Mouse (Mus musculus) stomach, postnatal 0 days (tissue): Measurements from ENCODE around the gene Fam221b. TPM values are rescaled to one million over a fixed set of nuclear protein-coding genes. Genes with fewer than 3 reads are reported as not detected.

Source experiments
- ATAC-seq: fragments of 200-750 bp; cut with Nextera tagmentation; 2 replicates; pipeline ENCODE4 v1.8.0; 2017; ENCODE audit not compliant: low FRiP score, low TSS enrichment
- DNase-seq: peaks from one replicate; pipeline ENCODE4 v3.0.0-alpha.2; 2016; ENCODE audit warnings: low spot score
- H3K27ac ChIP-seq: fragments of 300-500 bp; sonication (generic); replicated peaks from 2 replicates; pipeline ENCODE4 v1.5.1; 2014; ENCODE audit warnings: mild to moderate bottlenecking, control low read depth
- H3K27me3 ChIP-seq: fragments of 300-500 bp; sonication (generic); 2 replicates; pipeline ENCODE4 v1.6.1; 2014; ENCODE audit warnings: low read length; ENCODE audit not compliant: control insufficient read depth, insufficient read depth
- H3K36me3 ChIP-seq: fragments of 300-500 bp; sonication (generic); 2 replicates; pipeline ENCODE4 v1.6.1; 2014; ENCODE audit warnings: low read length, mixed read lengths; ENCODE audit not compliant: control insufficient read depth, insufficient read depth
- H3K4me1 ChIP-seq: fragments of 300-500 bp; sonication (generic); replicated peaks from 2 replicates; pipeline ENCODE4 v1.6.1; 2014; ENCODE audit warnings: antibody characterized with exemption; ENCODE audit not compliant: control insufficient read depth, insufficient read depth
- H3K4me2 ChIP-seq: fragments of 300-500 bp; sonication (generic); replicated peaks from 2 replicates; pipeline ENCODE4 v1.6.1; 2014; ENCODE audit warnings: low read depth, mild to moderate bottlenecking, control low read depth, moderate library complexity
- H3K4me3 ChIP-seq: fragments of 300-500 bp; sonication (generic); 2 replicates; pipeline ENCODE4 v1.5.1; 2014; ENCODE audit warnings: low read depth, low read length, control low read depth
- H3K9ac ChIP-seq: fragments of 300-500 bp; sonication (generic); 2 replicates; pipeline ENCODE4 v1.6.1; 2014; ENCODE audit warnings: mild to moderate bottlenecking, low read length, control low read depth, mixed read lengths
- H3K9me3 ChIP-seq: fragments of 300-500 bp; sonication (generic); 2 replicates; pipeline ENCODE4 v1.6.1; 2016; ENCODE audit warnings: low read length; ENCODE audit not compliant: control insufficient read depth
- CTCF ChIP-seq: IDR thresholded peaks from 2 replicates; pipeline ENCODE4 v1.5.1; 2016; ENCODE audit warnings: antibody characterized with exemption, low read depth, mild to moderate bottlenecking, moderate library complexity
- EP300 ChIP-seq: optimal IDR thresholded peaks from 2 replicates; pipeline ENCODE3; 2016; ENCODE audit warnings: antibody characterized with exemption
- WGBS: fragments of 180-500 bp; shearing (Covaris S2); extraction: QIAGEN DNeasy Blood & Tissue Kit; methylation state at CpG from one replicate; pipeline ENCODE4 v1.1.7; 2014; 5-methylcytosine and 5-hydroxymethylcytosine counted together
- polyA plus RNA-seq: library from polyadenylated mRNA; unstranded; fragments of >200 nt; fragmentation: Nextera tagmentation; extraction: Ambion mirVana; gene quantifications from 2 replicates; pipeline ENCODE4 v1.2.1, GENCODE M21; 2015

The Fam221b gene
- polyA plus RNA-seq, 1 experiment from 2014 or later, result 3.6 TPM

- Histone ChIP-seq H3K4me3 (no peak overlapping the region), H3K36me3 (no peaks in the 10 kb centered on the region), H3K4me1 (no peaks in the 10 kb centered on the region), H3K9ac (no peak overlapping the region), H3K27ac (no peak overlapping the region), H3K9me3 (no peaks in the 10 kb centered on the region), H3K27me3 (no peaks in the 10 kb centered on the region), H3K4me2 (no peak overlapping the region)
- TF ChIP-seq EP300 (no peak), CTCF (peak; percentile 58)
- ATAC-seq (no peak), DNase-seq (no peak)
- 73% methylated on average over 6 of the region's 6 CpGs for WGBS
Observed at GRCm38 (mm10) chr4:43703439-43703838, 34.5 kb upstream of the Fam221b start.

GRCm38 (mm10) chr4:43700707-43701106 lies 31.8 kb upstream of the Fam221b start, which contains the start of gene Olfr70:
TSS of gene Olfr70 (minus strand) at chr4:43700807.
- Histone ChIP-seq H3K4me1 (no peaks in the 10 kb centered on the region), H3K36me3 (no peaks in the 10 kb centered on the region), H3K9ac (no peak within 1 kb of the TSS), H3K27me3 (no peaks in the 10 kb centered on the region), H3K27ac (no peak within 1 kb of the TSS), H3K4me3 (no peak within 1 kb of the TSS), H3K4me2 (no peak within 1 kb of the TSS), H3K9me3 (no peaks in the 10 kb centered on the region)
- DNase-seq (no peak), ATAC-seq (no peak)
- TF ChIP-seq CTCF (no peak), EP300 (no peak)
- WGBS, result 86% methylated on average over 6 of the region's 6 CpGs

GRCm38 (mm10) chr4:43696561-43696960 lies 27.6 kb upstream of the Fam221b start:
- no peak for DNase-seq
- 90% methylated on average over 13 of the region's 13 CpGs for WGBS
- Histone ChIP-seq H3K4me3 (no peak overlapping the region), H3K9me3 (no peaks in the 10 kb centered on the region), H3K27ac (no peak overlapping the region), H3K27me3 (no peaks in the 10 kb centered on the region), H3K36me3 (no peaks in the 10 kb centered on the region), H3K9ac (no peak overlapping the region), H3K4me1 (no peaks in the 10 kb centered on the region; the same call in 1 of the 2 replicates), H3K4me2 (no peak overlapping the region)
- no peak for ATAC-seq
- no peak for TF ChIP-seq CTCF
- TF ChIP-seq EP300, result no peak

GRCm38 (mm10) chr4:43695249-43695671 lies 26.3 kb upstream of the Fam221b start:
- Histone ChIP-seq H3K4me1 (no peaks in the 10 kb centered on the region; the same call in 1 of the 2 replicates), H3K4me2 (no peak overlapping the region), H3K9me3 (no peaks in the 10 kb centered on the region), H3K27me3 (no peaks in the 10 kb centered on the region), H3K9ac (no peak overlapping the region), H3K36me3 (no peaks in the 10 kb centered on the region), H3K27ac (peak overlapping the region; percentile 45; the same call in 1 of the 2 replicates), H3K4me3 (no peak overlapping the region)
- DNase-seq, result peak; percentile 72
- TF ChIP-seq EP300 (no peak), CTCF (no peak; the same call in 1 of the 2 replicates)
- peak; percentile 83 for ATAC-seq
- WGBS, result 9% methylated on average over 9 of the region's 9 CpGs

- no peak overlapping the region for H3K9ac ChIP-seq
- H3K4me3 ChIP-seq, result no peak overlapping the region
- no peaks in the 10 kb centered on the region; the same call in 1 of the 2 replicates for H3K4me1 ChIP-seq
- TF ChIP-seq EP300 (no peak), CTCF (no peak)
- ATAC-seq (no peak), DNase-seq (no peak)
- H3K4me2 ChIP-seq, result no peak overlapping the region
- H3K27me3 ChIP-seq, result no peaks in the 10 kb centered on the region
- no peaks in the 10 kb centered on the region for H3K36me3 ChIP-seq
- H3K9me3 ChIP-seq, result no peaks in the 10 kb centered on the region
- peak overlapping the region; percentile 45; the same call in 1 of the 2 replicates for H3K27ac ChIP-seq
- 78% methylated on average over 1 of the region's 1 CpGs for WGBS
Observed at GRCm38 (mm10) chr4:43694439-43695248, 25.7 kb upstream of the Fam221b start.

- DNase-seq (no peak), ATAC-seq (peak; percentile 57)
- Histone ChIP-seq H3K9me3 (no peaks in the 10 kb centered on the region), H3K9ac (no peak overlapping the region), H3K4me2 (no peak overlapping the region), H3K4me1 (no peaks in the 10 kb centered on the region; the same call in 1 of the 2 replicates), H3K27ac (no peak overlapping the region), H3K36me3 (no peaks in the 10 kb centered on the region), H3K4me3 (no peak overlapping the region), H3K27me3 (no peaks in the 10 kb centered on the region)
- 45% methylated on average over 5 of the region's 5 CpGs for WGBS
- TF ChIP-seq CTCF (no peak), EP300 (no peak)
Observed at GRCm38 (mm10) chr4:43693806-43694241, 24.9 kb upstream of the Fam221b start.
